Mouse (Mus musculus): ENCODE measurements around the gene Fli1.

DNA sequence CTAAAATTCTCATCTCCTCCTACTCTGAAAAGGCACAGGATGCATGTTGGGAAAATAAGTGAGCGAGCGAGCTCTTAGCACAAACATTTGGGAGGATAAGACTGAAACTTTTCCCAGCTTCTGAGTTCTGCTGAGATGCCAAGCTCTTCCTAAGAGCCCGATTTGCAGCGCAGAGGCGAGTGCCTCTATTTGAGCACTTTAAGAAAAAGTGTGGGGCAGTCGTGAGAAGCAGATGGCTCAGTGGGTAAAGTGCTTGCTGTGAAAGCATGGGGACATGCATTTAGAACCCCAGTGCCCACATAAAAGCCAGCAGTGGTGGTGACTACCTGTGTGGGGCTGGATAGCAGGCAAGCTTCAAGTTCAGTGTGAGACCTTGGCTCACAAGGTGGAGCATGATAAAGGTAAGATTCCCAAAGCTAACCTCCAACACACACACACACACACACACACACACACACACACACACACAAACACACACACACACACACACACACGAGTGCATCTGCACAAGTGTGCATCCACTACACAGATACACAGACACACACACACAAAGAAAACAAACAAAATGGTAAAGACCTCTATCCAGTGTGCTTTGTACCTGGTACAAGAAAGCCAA lies 37.1 kb downstream of the Fli1 start:
- TF ChIP-seq CTCF (IDR thresholded peaks at IDR 0.05; ENCODE audit: low read depth, low read length) = no peak
- no peak for TF ChIP-seq TAL1 (conservative IDR thresholded peaks at IDR 0.05; ENCODE audit: low read depth, low read length)
